Mouse (Mus musculus) kidney, embryonic 16.5 days (tissue): ENCODE results near the gene Ctnnbl1. TPM values are rescaled to one million over a fixed set of nuclear protein-coding genes. Genes with fewer than 3 reads are reported as not detected.

Experiments
- ATAC-seq: fragments of 200-750 bp; cut with Nextera tagmentation; 2 replicates; pipeline ENCODE4 v1.8.0; 2017; ENCODE audit warnings: moderate TSS enrichment; ENCODE audit not compliant: low FRiP score, low TSS enrichment
- H3K27ac ChIP-seq: fragments of 300-500 bp; sonication (generic); 2 replicates; pipeline ENCODE4 v1.5.1; 2014; ENCODE audit warnings: low read length
- H3K27me3 ChIP-seq: fragments of 300-500 bp; sonication (generic); 2 replicates; pipeline ENCODE4 v1.6.1; 2014; ENCODE audit warnings: low read length, control low read depth, mixed read lengths; ENCODE audit not compliant: insufficient read depth
- H3K36me3 ChIP-seq: fragments of 300-500 bp; sonication (generic); 2 replicates; pipeline ENCODE4 v1.6.1; 2014; ENCODE audit warnings: low read length, control low read depth, mixed read lengths; ENCODE audit not compliant: insufficient read depth
- H3K4me1 ChIP-seq: fragments of 300-500 bp; sonication (generic); 2 replicates; pipeline ENCODE4 v1.6.1; 2014; ENCODE audit warnings: low read length, control low read depth, mixed read lengths; ENCODE audit not compliant: insufficient read depth
- H3K4me2 ChIP-seq: fragments of 300-500 bp; sonication (generic); replicated peaks from 2 replicates; pipeline ENCODE4 v1.6.1; 2014; ENCODE audit warnings: low read depth, low read length
- H3K4me3 ChIP-seq: fragments of 300-500 bp; sonication (generic); 2 replicates; pipeline ENCODE4 v1.5.1; 2014; ENCODE audit warnings: mild to moderate bottlenecking, low read length
- H3K9ac ChIP-seq: fragments of 300-500 bp; sonication (generic); replicated peaks from 2 replicates; pipeline ENCODE4 v1.6.1; 2014; ENCODE audit warnings: low read length
- H3K9me3 ChIP-seq: fragments of 300-500 bp; sonication (generic); 2 replicates; pipeline ENCODE4 v1.6.1; 2016; ENCODE audit warnings: low read length, control low read depth
- WGBS: fragments of 180-500 bp; shearing (Covaris S2); extraction: QIAGEN DNeasy Blood & Tissue Kit; methylation state at CpG from one replicate; pipeline ENCODE4 v1.1.7; 2014; 5-methylcytosine and 5-hydroxymethylcytosine counted together
- polyA plus RNA-seq: library from polyadenylated mRNA; unstranded; fragments of >200 nt; fragmentation: Nextera tagmentation; extraction: Ambion mirVana; gene quantifications from 2 replicates; pipeline ENCODE4 v1.2.1, GENCODE M21; 2015

Gene Ctnnbl1
- 71.6 and 72.0 TPM in 2 replicates for polyA plus RNA-seq

GRCm38 (mm10) chr2:157736854-157737850 lies at the start of gene Ctnnbl1:
Ctnnbl1 (plus strand) TSS chr2:157737401.
- peak; percentile 97 for ATAC-seq
- H3K9me3 ChIP-seq: no peaks in the 10 kb centered on the region; the same call in 1 of the 2 replicates

DNA sequence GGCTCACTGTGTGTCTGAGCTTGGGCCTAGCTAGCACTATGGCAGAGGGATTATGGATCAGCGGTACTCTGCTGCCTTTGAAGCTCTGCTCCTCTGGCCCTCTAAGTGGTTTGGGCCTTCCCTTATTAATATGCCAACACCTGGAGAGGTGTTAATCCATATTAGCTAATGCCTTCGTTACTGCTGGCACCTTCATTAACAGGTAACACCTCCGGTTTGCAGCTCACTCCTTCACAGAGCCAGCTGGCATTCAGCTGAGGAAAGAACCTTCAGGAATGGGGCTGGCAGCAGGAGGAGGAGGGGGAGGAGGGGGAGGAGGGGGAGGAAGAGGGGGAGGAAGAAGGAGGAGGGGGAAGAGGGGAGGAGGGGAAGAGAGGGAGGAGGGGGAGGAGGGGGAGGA lies 49.7 kb upstream of the Ctnnbl1 start:
- Histone ChIP-seq H3K27ac (no peak overlapping the region), H3K9ac (no peak overlapping the region), H3K4me1 (peaks cover 15% of the 10 kb centered on the region), H3K27me3 (peaks cover 4% of the 10 kb centered on the region; the same call in 1 of the 2 replicates), H3K4me3 (no peak overlapping the region), H3K9me3 (no peaks in the 10 kb centered on the region), H3K4me2 (no peak overlapping the region), H3K36me3 (no peaks in the 10 kb centered on the region)
- no peak for ATAC-seq
- 55% methylated on average over 3 of the region's 3 CpGs for whole genome bisulfite sequencing

More at GRCm38 (mm10) chr2:157736854-157737850, at the start of gene Ctnnbl1:
- Histone ChIP-seq H3K27me3 (no peaks in the 10 kb centered on the region), H3K27ac (no peak within 1 kb of the TSS), H3K4me1 (peaks cover 4% of the 10 kb centered on the region), H3K4me2 (peak within 1 kb of the TSS; percentile 69), H3K4me3 (peak within 1 kb of the TSS; percentile 94), H3K36me3 (no peaks in the 10 kb centered on the region), H3K9ac (peak within 1 kb of the TSS; percentile 85)
- 12% methylated on average over 44 of the region's 44 CpGs for WGBS

GRCm38 (mm10) chr2:157691266-157692105 lies 45.7 kb upstream of the Ctnnbl1 start:
- peaks cover 4% of the 10 kb centered on the region; the same call in 1 of the 2 replicates for H3K27me3 ChIP-seq
- ATAC-seq: peak; percentile 25; the same call in 1 of the 2 replicates
- H3K27ac ChIP-seq: peak overlapping the region; percentile 71
- 27% methylated on average over 13 of the region's 13 CpGs for WGBS
- peak overlapping the region; percentile 14; the same call in 1 of the 2 replicates for H3K4me2 ChIP-seq
- H3K4me3 ChIP-seq: no peak overlapping the region
- H3K4me1 ChIP-seq: peaks cover 29% of the 10 kb centered on the region
- H3K9ac ChIP-seq: peak overlapping the region; percentile 23; the same call in 1 of the 2 replicates
- H3K9me3 ChIP-seq: no peaks in the 10 kb centered on the region
- no peaks in the 10 kb centered on the region for H3K36me3 ChIP-seq

GRCm38 (mm10) chr2:157692365-157692932 lies 44.8 kb upstream of the Ctnnbl1 start:
- Histone ChIP-seq H3K36me3 (no peaks in the 10 kb centered on the region), H3K27me3 (peaks cover 4% of the 10 kb centered on the region; the same call in 1 of the 2 replicates), H3K9ac (peak overlapping the region; percentile 23; the same call in 1 of the 2 replicates), H3K4me2 (peak overlapping the region; percentile 14; the same call in 1 of the 2 replicates), H3K27ac (peak overlapping the region; percentile 71), H3K4me1 (peaks cover 38% of the 10 kb centered on the region), H3K4me3 (no peak overlapping the region), H3K9me3 (no peaks in the 10 kb centered on the region)
- WGBS: 12% methylated on average over 17 of the region's 17 CpGs
- ATAC-seq: peak; percentile 53; the same call in 1 of the 2 replicates

- 65% methylated on average over 3 of the region's 3 CpGs for WGBS
- Histone ChIP-seq H3K27ac (peak overlapping the region; percentile 11; the same call in 1 of the 2 replicates), H3K9ac (no peak overlapping the region), H3K9me3 (no peaks in the 10 kb centered on the region), H3K4me2 (no peak overlapping the region), H3K27me3 (peaks cover 2% of the 10 kb centered on the region; the same call in 1 of the 2 replicates), H3K4me1 (peaks cover 38% of the 10 kb centered on the region), H3K36me3 (no peaks in the 10 kb centered on the region), H3K4me3 (no peak overlapping the region)
- no peak for ATAC-seq
These were observed 43.6 kb upstream of the Ctnnbl1 start for GRCm38 (mm10) chr2:157693576-157693975.

GRCm38 (mm10) chr2:157696297-157696731 lies 40.9 kb upstream of the Ctnnbl1 start:
- H3K9ac ChIP-seq: no peak overlapping the region
- no peaks in the 10 kb centered on the region for H3K36me3 ChIP-seq
- H3K27ac ChIP-seq: peak overlapping the region; percentile 81
- H3K4me1 ChIP-seq: peaks cover 36% of the 10 kb centered on the region
- no peak overlapping the region for H3K4me3 ChIP-seq
- ATAC-seq: peak; percentile 91
- 9% methylated on average over 7 of the region's 7 CpGs for WGBS
- no peak overlapping the region for H3K4me2 ChIP-seq
- H3K27me3 ChIP-seq: no peaks in the 10 kb centered on the region
- H3K9me3 ChIP-seq: no peaks in the 10 kb centered on the region

GRCm38 (mm10) chr2:157703155-157703554 lies 34.0 kb upstream of the Ctnnbl1 start:
- Histone ChIP-seq H3K4me2 (no peak overlapping the region), H3K36me3 (no peaks in the 10 kb centered on the region), H3K4me1 (peaks cover 22% of the 10 kb centered on the region), H3K27me3 (no peaks in the 10 kb centered on the region), H3K4me3 (no peak overlapping the region), H3K9ac (no peak overlapping the region), H3K27ac (no peak overlapping the region), H3K9me3 (no peaks in the 10 kb centered on the region)
- no peak for ATAC-seq
- WGBS: 30% methylated on average over 8 of the region's 8 CpGs

DNA sequence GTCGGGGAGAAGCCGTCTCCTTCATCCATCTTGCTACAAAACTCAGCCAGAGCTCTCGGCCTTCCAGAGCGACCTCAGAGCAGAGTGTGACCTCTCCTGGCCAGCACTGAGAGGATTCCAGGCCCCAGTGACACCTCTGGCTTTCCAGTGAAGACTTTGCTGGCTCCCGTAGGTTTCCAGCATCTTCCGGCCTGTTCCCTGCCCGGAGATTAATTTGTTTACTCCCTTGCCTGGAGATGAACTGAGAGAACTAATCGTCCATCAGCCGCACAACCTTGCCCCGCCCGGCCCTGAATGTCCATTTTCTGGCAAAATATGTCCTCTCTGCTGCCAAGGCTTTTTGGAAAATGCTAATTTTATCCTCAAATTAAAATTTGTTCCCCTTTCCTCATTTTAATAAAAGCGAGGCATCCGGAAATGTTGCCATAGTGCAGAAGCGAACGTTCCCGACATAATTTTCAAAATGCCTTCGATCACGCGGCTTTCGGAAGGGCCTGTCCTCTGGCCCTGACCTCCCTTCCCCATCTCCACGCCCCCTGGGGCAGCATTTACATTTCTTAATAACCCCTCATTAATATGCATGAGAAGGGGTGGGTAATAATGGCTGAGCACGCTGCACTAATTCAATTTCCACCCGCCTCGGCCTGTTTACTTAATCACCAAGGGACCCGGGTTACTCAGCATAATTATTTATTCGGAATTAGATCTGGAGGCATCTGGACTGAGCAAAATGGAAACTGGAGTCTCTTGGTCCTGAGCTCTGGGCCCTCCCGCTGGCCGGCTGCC lies 32.0 kb upstream of the Ctnnbl1 start:
- no peak overlapping the region for H3K4me2 ChIP-seq
- H3K9ac ChIP-seq: no peak overlapping the region
- no peak overlapping the region for H3K27ac ChIP-seq
- H3K9me3 ChIP-seq: no peaks in the 10 kb centered on the region
- peaks cover 22% of the 10 kb centered on the region for H3K4me1 ChIP-seq
- no peak for ATAC-seq
- no peak overlapping the region for H3K4me3 ChIP-seq
- WGBS: 46% methylated on average over 28 of the region's 28 CpGs
- H3K36me3 ChIP-seq: no peaks in the 10 kb centered on the region
- H3K27me3 ChIP-seq: no peaks in the 10 kb centered on the region
